Mouse (Mus musculus): ENCODE measurements at regions not wholly inside any gene's neighbourhood (a gene's known extent, or its start where the extent isn't known, plus 50 kb on each side); places are given as distances from the start of the nearest gene placed in this dataset.
A peak's percentile ranks its signal among the peaks of the same experiment; 100 is the strongest.

GRCm38 (mm10) chr2:19714025-19714424 lies 56.5 kb downstream of the Otud1 start:
- no peak for TF ChIP-seq POLR2A (IDR thresholded peaks at IDR 0.05; ENCODE audit: borderline replicate concordance, extremely low read depth, insufficient read depth, insufficient read length)
- ATAC-seq (ENCODE audit: low FRiP score, low read depth) (no peak), DNase-seq (ENCODE audit: low spot score) (no peak)
- Histone ChIP-seq H3K36me3 (ENCODE audit: control insufficient read depth, insufficient read depth, low read length) (no peaks in the 10 kb centered on the region), H3K4me1 (ENCODE audit: control insufficient read depth, insufficient read depth, low read length) (no peaks in the 10 kb centered on the region), H3K27me3 (ENCODE audit: control insufficient read depth, insufficient read depth, low read length) (no peaks in the 10 kb centered on the region), H3K9ac (ENCODE audit: low read depth, low read length, severe bottlenecking) (no peak overlapping the region), H3K9me3 (ENCODE audit: control insufficient read depth, low read length) (no peaks in the 10 kb centered on the region), H3K27ac (replicated peaks; ENCODE audit: low read depth, low read length) (no peak overlapping the region), H3K4me2 (replicated peaks; ENCODE audit: low read depth, low read length, severe bottlenecking) (no peak overlapping the region), H3K4me3 (replicated peaks; ENCODE audit: low read length) (no peak overlapping the region)
- 77% methylated on average over 3 of the region's 3 CpGs for WGBS

GRCm38 (mm10) chr2:19715564-19716238 lies 58.1 kb downstream of the Otud1 start:
- no peaks in the 10 kb centered on the region for H3K36me3 ChIP-seq (ENCODE audit: control insufficient read depth, insufficient read depth, low read length)
- DNase-seq (ENCODE audit: low spot score): peak; percentile 96
- H3K9me3 ChIP-seq (ENCODE audit: control insufficient read depth, low read length): no peaks in the 10 kb centered on the region
- no peak for TF ChIP-seq POLR2A (IDR thresholded peaks at IDR 0.05; ENCODE audit: borderline replicate concordance, extremely low read depth, insufficient read depth, insufficient read length)
- no peak overlapping the region for H3K4me3 ChIP-seq (replicated peaks; ENCODE audit: low read length)
- no peak overlapping the region for H3K9ac ChIP-seq (ENCODE audit: low read depth, low read length, severe bottlenecking)
- H3K4me2 ChIP-seq (replicated peaks; ENCODE audit: low read depth, low read length, severe bottlenecking): peak overlapping the region; percentile 36
- no peak overlapping the region for H3K27ac ChIP-seq (replicated peaks; ENCODE audit: low read depth, low read length)
- ATAC-seq (ENCODE audit: low FRiP score, low read depth): peak; percentile 82
- 14% methylated on average over 11 of the region's 11 CpGs for WGBS
- no peaks in the 10 kb centered on the region for H3K27me3 ChIP-seq (ENCODE audit: control insufficient read depth, insufficient read depth, low read length)
- no peaks in the 10 kb centered on the region for H3K4me1 ChIP-seq (ENCODE audit: control insufficient read depth, insufficient read depth, low read length)

- ATAC-seq (ENCODE audit: low FRiP score, low read depth): no peak
- TF ChIP-seq POLR2A (IDR thresholded peaks at IDR 0.05; ENCODE audit: borderline replicate concordance, extremely low read depth, insufficient read depth, insufficient read length): no peak
- H3K4me3 ChIP-seq (replicated peaks; ENCODE audit: low read length): no peak overlapping the region
- 85% methylated on average over 5 of the region's 5 CpGs for WGBS
- no peak overlapping the region for H3K9ac ChIP-seq (ENCODE audit: low read depth, low read length, severe bottlenecking)
- DNase-seq (ENCODE audit: low spot score): no peak
- no peaks in the 10 kb centered on the region for H3K9me3 ChIP-seq (ENCODE audit: control insufficient read depth, low read length)
- H3K36me3 ChIP-seq (ENCODE audit: control insufficient read depth, insufficient read depth, low read length): no peaks in the 10 kb centered on the region
- no peaks in the 10 kb centered on the region for H3K27me3 ChIP-seq (ENCODE audit: control insufficient read depth, insufficient read depth, low read length)
- no peaks in the 10 kb centered on the region for H3K4me1 ChIP-seq (ENCODE audit: control insufficient read depth, insufficient read depth, low read length)
- no peak overlapping the region for H3K4me2 ChIP-seq (replicated peaks; ENCODE audit: low read depth, low read length, severe bottlenecking)
- H3K27ac ChIP-seq (replicated peaks; ENCODE audit: low read depth, low read length): no peak overlapping the region
Measured at GRCm38 (mm10) chr2:19716388-19716787, 58.8 kb downstream of the Otud1 start.

- Histone ChIP-seq H3K4me3 (replicated peaks; ENCODE audit: low read length) (no peak overlapping the region), H3K27ac (replicated peaks; ENCODE audit: low read depth, low read length) (no peak overlapping the region), H3K4me2 (replicated peaks; ENCODE audit: low read depth, low read length, severe bottlenecking) (no peak overlapping the region), H3K27me3 (ENCODE audit: control insufficient read depth, insufficient read depth, low read length) (no peaks in the 10 kb centered on the region), H3K9me3 (ENCODE audit: control insufficient read depth, low read length) (no peaks in the 10 kb centered on the region), H3K36me3 (ENCODE audit: control insufficient read depth, insufficient read depth, low read length) (no peaks in the 10 kb centered on the region), H3K4me1 (ENCODE audit: control insufficient read depth, insufficient read depth, low read length) (no peaks in the 10 kb centered on the region), H3K9ac (ENCODE audit: low read depth, low read length, severe bottlenecking) (no peak overlapping the region)
- 87% methylated on average over 6 of the region's 6 CpGs for WGBS
- TF ChIP-seq POLR2A (IDR thresholded peaks at IDR 0.05; ENCODE audit: borderline replicate concordance, extremely low read depth, insufficient read depth, insufficient read length): no peak
- DNase-seq (ENCODE audit: low spot score) (no peak), ATAC-seq (ENCODE audit: low FRiP score, low read depth) (no peak)
Measured at GRCm38 (mm10) chr2:19726085-19726484, 68.5 kb downstream of the Otud1 start.

GRCm38 (mm10) chr2:19726904-19727303 lies 69.4 kb downstream of the Otud1 start:
- ATAC-seq (ENCODE audit: low FRiP score, low read depth): no peak
- WGBS: 8% methylated on average over 9 of the region's 9 CpGs
- Histone ChIP-seq H3K27me3 (ENCODE audit: control insufficient read depth, insufficient read depth, low read length) (no peaks in the 10 kb centered on the region), H3K9ac (ENCODE audit: low read depth, low read length, severe bottlenecking) (no peak overlapping the region), H3K9me3 (ENCODE audit: control insufficient read depth, low read length) (no peaks in the 10 kb centered on the region), H3K4me1 (ENCODE audit: control insufficient read depth, insufficient read depth, low read length) (no peaks in the 10 kb centered on the region), H3K4me3 (replicated peaks; ENCODE audit: low read length) (no peak overlapping the region), H3K27ac (replicated peaks; ENCODE audit: low read depth, low read length) (no peak overlapping the region), H3K36me3 (ENCODE audit: control insufficient read depth, insufficient read depth, low read length) (no peaks in the 10 kb centered on the region), H3K4me2 (replicated peaks; ENCODE audit: low read depth, low read length, severe bottlenecking) (no peak overlapping the region)
- no peak for TF ChIP-seq POLR2A (IDR thresholded peaks at IDR 0.05; ENCODE audit: borderline replicate concordance, extremely low read depth, insufficient read depth, insufficient read length)
- DNase-seq (ENCODE audit: low spot score): no peak
